Mouse (Mus musculus): ENCODE data around the gene Tbxas1.

Gene Tbxas1

GRCm38 (mm10) chr6:39117584-39118455 is 242.6 kb downstream of the Tbxas1 start, which contains the start of gene Parp12:
Gene Parp12, minus strand, starts transcription at chr6:39118349.
- peak; percentile 50 for DNase-seq (ENCODE audit: low spot score)

DNA sequence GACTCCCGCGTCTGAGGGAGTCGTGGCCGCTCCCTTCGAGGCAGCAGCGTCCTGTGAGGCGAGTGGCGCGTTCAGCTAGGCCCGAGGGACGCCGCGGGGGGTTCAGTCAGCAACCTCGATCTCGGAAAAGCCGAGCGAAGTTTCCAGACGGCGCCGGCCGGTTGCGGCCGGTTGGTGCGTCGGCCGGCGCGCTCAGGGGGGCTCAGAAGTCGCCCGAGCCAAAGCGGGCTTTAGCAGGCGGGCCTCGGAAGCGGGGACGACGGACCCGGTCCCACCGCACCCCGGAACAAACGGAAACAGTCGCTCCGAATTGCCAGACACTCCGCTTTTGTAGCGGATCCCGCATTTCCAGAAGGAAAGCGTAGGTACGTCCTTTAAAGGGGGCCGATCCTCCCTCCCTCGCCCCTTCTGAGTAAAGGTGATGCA is 243.3 kb downstream of the Tbxas1 start:
- peak; percentile 11 for DNase-seq (ENCODE audit: low spot score)

DNA sequence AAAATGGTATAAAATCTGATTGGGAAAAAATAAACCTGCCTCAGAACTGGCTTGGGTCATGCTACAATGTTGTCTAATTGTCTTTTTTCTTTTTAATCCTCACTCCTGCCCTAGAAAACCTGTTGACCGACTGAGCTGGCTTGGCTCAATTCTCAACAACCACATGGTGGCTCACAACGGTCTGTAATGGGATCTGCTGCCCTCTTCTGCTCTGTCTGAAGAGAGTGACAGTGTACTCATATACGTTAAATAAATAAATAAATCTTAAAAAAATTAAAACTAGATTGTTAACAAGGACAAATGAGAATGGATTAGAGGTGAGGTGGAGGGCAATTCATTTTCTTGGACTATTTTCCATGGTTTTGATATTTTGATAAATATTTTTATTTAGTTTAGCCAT is 245.5 kb downstream of the Tbxas1 start:
- DNase-seq (ENCODE audit: low spot score) = no peak

DNA sequence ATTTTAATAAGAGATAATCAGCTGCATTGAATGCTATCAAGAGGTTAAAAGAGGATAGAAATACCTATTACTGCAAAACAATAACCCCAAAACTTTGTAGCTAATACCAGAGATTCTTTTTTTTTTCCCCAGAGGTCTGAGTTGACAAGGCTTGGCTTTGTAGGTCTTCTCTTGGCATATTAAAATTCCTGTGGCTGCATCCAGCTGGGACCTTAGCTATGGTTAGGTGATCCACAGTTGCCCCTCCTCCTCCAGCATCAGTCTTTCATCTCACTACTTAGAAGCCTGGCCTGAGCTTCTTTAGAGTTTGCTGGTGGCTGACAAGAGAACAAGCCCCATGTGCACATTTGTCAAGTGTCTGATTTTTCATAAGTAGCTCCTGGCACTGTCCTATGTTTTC is 249.5 kb downstream of the Tbxas1 start:
- no peak for DNase-seq (ENCODE audit: low spot score)

DNA sequence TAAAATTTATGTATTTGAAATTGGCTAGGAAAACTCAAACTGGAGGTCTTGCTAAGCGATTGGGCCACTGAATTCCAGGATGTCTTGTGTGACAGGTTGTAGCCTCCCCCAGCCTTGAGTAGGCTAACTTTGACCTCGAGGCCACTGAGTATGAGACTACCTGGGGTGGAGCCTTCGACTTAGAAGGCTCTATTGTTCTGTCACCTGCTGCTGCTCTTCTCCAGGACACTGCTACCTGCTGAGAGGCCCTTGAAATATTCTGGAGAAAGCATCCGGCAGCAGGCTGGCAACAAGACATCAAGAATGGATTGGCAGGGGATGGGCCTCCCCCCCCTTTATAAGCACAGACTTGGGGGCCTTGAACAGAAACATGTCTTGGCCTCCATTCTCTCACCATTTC is 256.3 kb downstream of the Tbxas1 start:
- DNase-seq (ENCODE audit: low spot score) = no peak

- no peak for DNase-seq (ENCODE audit: low spot score)
These were observed 257.4 kb downstream of the Tbxas1 start for GRCm38 (mm10) chr6:39132556-39132955.
